Mouse (Mus musculus): ENCODE results near the gene Tppp2.

The Tppp2 gene

DNA sequence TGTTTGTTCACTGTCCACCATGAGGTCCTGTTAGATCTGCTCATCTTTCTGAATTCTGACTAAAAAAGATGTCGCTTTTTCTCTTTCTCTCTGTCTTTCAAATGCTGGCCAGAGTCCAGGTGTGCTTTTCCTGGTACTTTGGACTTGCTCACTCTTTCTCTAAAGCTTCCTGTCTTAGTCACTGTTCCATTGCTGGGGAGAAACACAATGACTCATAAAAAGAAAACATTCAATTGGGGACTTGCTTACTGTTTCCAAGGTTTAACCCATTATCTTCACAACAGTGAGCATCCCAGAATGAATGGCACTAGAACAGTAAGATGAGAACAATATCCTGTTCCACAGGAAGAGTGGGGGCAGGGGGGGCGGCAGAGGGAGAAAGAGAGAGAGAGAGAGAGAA is 42.1 kb downstream of the Tppp2 start:
- no peak for DNase-seq

DNA sequence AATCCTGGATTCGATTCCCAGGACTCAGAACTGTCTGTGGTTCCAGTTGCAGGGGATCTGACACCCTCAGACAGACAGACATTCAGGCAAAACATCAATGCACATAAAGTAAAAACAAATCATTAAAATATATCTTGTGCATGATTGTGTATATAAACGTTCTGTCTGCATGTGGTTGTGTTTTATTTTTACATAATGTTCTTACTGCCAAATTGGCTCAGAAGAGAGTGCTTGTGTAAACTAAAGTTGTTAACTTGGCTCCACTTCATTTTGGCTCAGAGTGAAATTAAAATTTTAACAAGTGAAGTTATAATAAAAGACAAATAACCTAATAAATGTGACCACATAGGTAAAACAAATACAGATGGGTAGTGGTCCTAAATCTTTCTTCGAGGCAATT is 49.2 kb downstream of the Tppp2 start:
- DNase-seq, result no peak
